Mouse (Mus musculus) hindbrain, embryonic 14.5 days (tissue): Measurements from ENCODE around the gene Olfr424. TPM values are rescaled to one million over a fixed set of nuclear protein-coding genes. Genes with fewer than 3 reads are reported as not detected.
A peak's percentile ranks its signal among the peaks of the same experiment; 100 is the strongest.

Experiments
- ATAC-seq: fragments of 200-750 bp; cut with Nextera tagmentation; 2 replicates; pipeline ENCODE4 v1.8.0; 2017; ENCODE audit warnings: moderate number of reproducible peaks, mild to moderate bottlenecking, moderate TSS enrichment, moderate library complexity; ENCODE audit not compliant: low FRiP score
- DNase-seq: peaks from one replicate; pipeline ENCODE4 v3.0.0-alpha.2; 2015; ENCODE audit warnings: low spot score
- H3K27ac ChIP-seq: fragments of 300-500 bp; sonication (generic); 2 replicates; pipeline ENCODE4 v1.5.1; 2014; ENCODE audit warnings: mild to moderate bottlenecking, moderate library complexity
- H3K27me3 ChIP-seq: fragments of 300-500 bp; sonication (generic); 2 replicates; pipeline ENCODE4 v1.6.1; 2014; ENCODE audit warnings: mild to moderate bottlenecking, low read length, mixed read lengths; ENCODE audit not compliant: control insufficient read depth, insufficient read depth
- H3K36me3 ChIP-seq: fragments of 300-500 bp; sonication (generic); replicated peaks from 2 replicates; pipeline ENCODE4 v1.6.1; 2014; ENCODE audit not compliant: control insufficient read depth, insufficient read depth
- H3K4me1 ChIP-seq: fragments of 300-500 bp; sonication (generic); replicated peaks from 2 replicates; pipeline ENCODE4 v1.6.1; 2014; ENCODE audit warnings: antibody characterized with exemption, low read length, mixed read lengths; ENCODE audit not compliant: control insufficient read depth, insufficient read depth
- H3K4me2 ChIP-seq: fragments of 300-500 bp; sonication (generic); replicated peaks from 2 replicates; pipeline ENCODE4 v1.6.1; 2014; ENCODE audit warnings: mild to moderate bottlenecking, moderate library complexity
- H3K4me3 ChIP-seq: fragments of 300-500 bp; sonication (generic); replicated peaks from 2 replicates; pipeline ENCODE4 v1.5.1; 2014; ENCODE audit warnings: mild to moderate bottlenecking, low read length
- H3K9ac ChIP-seq: fragments of 300-500 bp; sonication (generic); 2 replicates; pipeline ENCODE4 v1.6.1; 2014
- H3K9me3 ChIP-seq: fragments of 300-500 bp; sonication (generic); 2 replicates; pipeline ENCODE4 v1.6.1; 2016; ENCODE audit warnings: low read length; ENCODE audit not compliant: control insufficient read depth
- WGBS: fragments of 180-500 bp; shearing (Covaris S2); extraction: QIAGEN DNeasy Blood & Tissue Kit; methylation state at CpG from one replicate; pipeline ENCODE4 v1.1.7; 2014; 5-methylcytosine and 5-hydroxymethylcytosine counted together
- polyA plus RNA-seq: library from polyadenylated mRNA; unstranded; fragments of >200 nt; fragmentation: Nextera tagmentation; extraction: Ambion mirVana; gene quantifications from 2 replicates; pipeline ENCODE4 v1.2.1, GENCODE M21; 2014

Gene Olfr424
- not detected in 2 replicates for polyA plus RNA-seq

DNA sequence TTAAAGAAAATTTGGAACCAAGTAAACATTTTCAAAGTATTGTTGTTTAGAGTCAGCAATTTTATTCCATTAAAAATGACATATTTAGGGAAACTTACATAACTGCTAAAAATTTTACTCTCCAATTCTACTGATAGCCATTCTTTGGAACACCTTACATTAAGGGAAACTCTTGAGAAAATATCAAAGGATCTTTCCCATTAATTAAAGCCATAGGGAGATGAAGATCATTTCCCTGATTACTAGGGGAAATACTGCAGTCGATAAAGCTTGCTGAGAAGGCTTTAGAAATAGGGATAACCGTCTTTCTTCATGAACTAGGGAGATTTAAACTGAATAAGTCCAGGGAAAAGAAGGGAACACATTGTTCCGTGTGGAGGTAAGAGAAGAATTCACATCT is at the start of gene Olfr424:
Gene Olfr424 (plus strand): TSS at position 301 of the 400 bp plus-strand sequence.
- no peak for ATAC-seq
- Histone ChIP-seq H3K4me3 (no peak within 1 kb of the TSS), H3K9me3 (no peaks in the 10 kb centered on the region), H3K27me3 (no peaks in the 10 kb centered on the region), H3K36me3 (no peaks in the 10 kb centered on the region), H3K27ac (no peak within 1 kb of the TSS), H3K4me1 (no peaks in the 10 kb centered on the region), H3K9ac (no peak within 1 kb of the TSS), H3K4me2 (no peak within 1 kb of the TSS)
- WGBS, result 83% methylated on average over 3 of the region's 3 CpGs
- no peak for DNase-seq

DNA sequence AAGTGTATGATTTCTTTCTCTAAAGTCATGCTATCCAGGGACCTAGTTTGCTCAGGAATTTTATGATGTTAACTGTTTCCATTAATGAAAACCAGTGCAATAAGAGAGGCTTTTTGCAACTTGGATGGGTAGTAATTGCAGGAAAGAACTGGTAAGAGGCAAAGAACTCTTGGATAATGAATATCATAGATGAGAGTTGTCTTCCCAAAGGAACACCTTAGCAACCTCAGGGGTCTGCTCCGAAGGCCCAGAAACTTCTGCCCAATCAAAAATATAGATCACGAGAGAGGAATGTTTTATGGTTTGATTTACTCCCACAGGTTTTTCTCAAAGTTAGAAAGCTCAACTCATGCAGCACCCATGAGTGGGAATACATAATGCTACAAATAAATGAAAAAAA is 47.3 kb upstream of the Olfr424 start, which contains the start of gene Olfr429:
Gene Olfr429 (plus strand): TSS at position 301 of the 400 bp plus-strand sequence.
- H3K36me3 ChIP-seq, result no peaks in the 10 kb centered on the region
- H3K9ac ChIP-seq, result no peak within 1 kb of the TSS
- H3K4me3 ChIP-seq, result no peak within 1 kb of the TSS
- ATAC-seq (no peak), DNase-seq (no peak)
- H3K4me1 ChIP-seq, result no peaks in the 10 kb centered on the region
- WGBS, result 90% methylated on average over 2 of the region's 2 CpGs
- H3K27me3 ChIP-seq, result no peaks in the 10 kb centered on the region
- H3K4me2 ChIP-seq, result no peak within 1 kb of the TSS
- H3K27ac ChIP-seq, result no peak within 1 kb of the TSS
- H3K9me3 ChIP-seq, result no peaks in the 10 kb centered on the region

DNA sequence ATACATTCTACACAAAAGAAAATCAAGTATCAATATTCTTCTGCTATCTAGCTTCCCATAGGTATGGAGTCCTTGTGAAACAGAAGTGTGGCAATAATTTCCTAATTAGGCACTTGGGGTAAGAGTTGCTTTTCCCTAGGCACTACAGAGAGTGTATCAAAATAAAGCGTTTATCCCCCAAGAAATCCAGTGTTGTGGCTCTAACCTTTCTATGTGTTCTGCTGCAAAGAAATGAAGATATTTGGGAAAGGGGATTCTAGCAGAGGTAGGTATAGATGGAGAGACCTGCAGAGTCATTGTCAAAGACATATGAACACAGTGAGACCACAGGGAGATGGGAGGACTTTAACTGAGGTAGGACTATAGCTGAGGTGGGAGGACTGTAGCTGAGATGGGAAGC is 34.7 kb upstream of the Olfr424 start, which contains the start of gene Olfr427:
Gene Olfr427 (plus strand): TSS at position 301 of the 400 bp plus-strand sequence.
- WGBS, result 100% methylated on average over 1 of the region's 1 CpGs
- Histone ChIP-seq H3K9ac (no peak within 1 kb of the TSS), H3K27ac (no peak within 1 kb of the TSS), H3K4me3 (no peak within 1 kb of the TSS), H3K27me3 (no peaks in the 10 kb centered on the region), H3K4me1 (no peaks in the 10 kb centered on the region), H3K4me2 (no peak within 1 kb of the TSS), H3K9me3 (no peaks in the 10 kb centered on the region), H3K36me3 (no peaks in the 10 kb centered on the region)
- DNase-seq (no peak), ATAC-seq (no peak)

DNA sequence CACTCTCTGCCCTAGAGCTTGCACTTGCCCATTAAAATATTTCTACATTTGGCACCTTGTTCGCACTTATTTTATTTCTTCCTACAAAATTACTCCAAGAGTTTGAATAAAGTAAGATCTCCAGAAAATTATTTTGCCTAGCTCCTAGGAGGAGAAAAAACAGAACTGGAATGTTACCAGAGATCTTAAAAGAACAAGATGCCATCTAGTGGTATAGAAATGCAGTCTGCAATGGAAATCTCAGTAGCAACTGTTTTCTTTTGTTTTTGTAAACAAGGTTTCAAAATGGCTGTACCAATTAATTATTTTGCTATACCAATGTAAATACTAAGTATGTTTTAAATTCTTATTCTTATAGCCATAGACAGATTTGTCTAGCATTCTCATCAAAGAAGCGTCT is 27.6 kb upstream of the Olfr424 start:
- H3K4me2 ChIP-seq, result no peak overlapping the region
- H3K36me3 ChIP-seq, result no peaks in the 10 kb centered on the region
- ATAC-seq (no peak), DNase-seq (peak; percentile 59)
- H3K4me3 ChIP-seq, result no peak overlapping the region
- 58% methylated on average over 2 of the region's 2 CpGs for WGBS
- no peak overlapping the region for H3K9ac ChIP-seq
- no peaks in the 10 kb centered on the region for H3K4me1 ChIP-seq
- no peaks in the 10 kb centered on the region for H3K9me3 ChIP-seq
- no peaks in the 10 kb centered on the region for H3K27me3 ChIP-seq
- H3K27ac ChIP-seq, result no peak overlapping the region

DNA sequence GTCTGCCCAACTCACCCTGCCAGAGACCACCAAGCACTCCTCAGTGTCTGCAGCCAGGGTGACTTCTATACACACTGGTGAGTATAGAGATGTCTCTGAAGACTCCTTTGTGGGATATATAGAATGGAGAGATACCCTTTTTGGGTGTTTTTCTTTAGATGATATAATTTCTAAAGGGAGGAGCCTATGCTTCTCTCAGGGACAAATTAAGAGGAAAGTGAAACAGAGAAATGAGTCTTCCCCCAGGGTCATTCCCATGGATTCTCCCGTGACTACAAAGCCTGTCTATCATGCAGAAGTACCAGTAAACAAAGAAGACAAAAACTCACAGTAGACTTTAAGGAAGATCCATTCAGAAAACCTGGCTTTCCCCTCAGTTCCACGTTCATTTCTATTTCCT is 10.3 kb upstream of the Olfr424 start, which contains the start of gene Olfr231:
Gene Olfr231 (minus strand): TSS at position 101 of the 400 bp plus-strand sequence.
- H3K9me3 ChIP-seq, result no peaks in the 10 kb centered on the region
- DNase-seq (no peak), ATAC-seq (no peak)
- 44% methylated on average over 2 of the region's 2 CpGs for WGBS
- no peaks in the 10 kb centered on the region for H3K4me1 ChIP-seq
- no peak within 1 kb of the TSS for H3K9ac ChIP-seq
- no peak within 1 kb of the TSS for H3K27ac ChIP-seq
- no peaks in the 10 kb centered on the region for H3K27me3 ChIP-seq
- no peak within 1 kb of the TSS for H3K4me3 ChIP-seq
- H3K36me3 ChIP-seq, result no peaks in the 10 kb centered on the region
- no peak within 1 kb of the TSS for H3K4me2 ChIP-seq

DNA sequence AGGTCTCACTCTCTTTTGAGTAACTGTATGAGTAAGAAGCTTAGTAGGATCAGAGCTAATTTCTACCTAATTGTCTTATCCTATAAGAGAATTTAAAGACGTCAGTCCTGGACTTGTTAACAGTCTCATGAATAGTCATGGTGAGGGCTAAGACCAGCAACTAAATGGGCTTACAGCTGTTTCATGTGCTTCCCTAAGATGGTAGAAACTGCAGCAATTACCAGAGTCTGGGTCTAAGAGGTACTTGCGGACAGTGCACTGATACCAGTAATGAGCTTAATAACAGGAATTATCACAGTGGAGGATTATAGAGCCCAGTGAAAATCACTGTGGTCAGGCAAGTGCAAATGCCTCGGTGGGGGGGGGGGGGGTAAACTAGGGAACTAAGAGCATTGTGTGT is 682 bp downstream of the Olfr424 start:
- Histone ChIP-seq H3K4me2 (no peak overlapping the region), H3K9ac (no peak overlapping the region), H3K4me1 (no peaks in the 10 kb centered on the region), H3K36me3 (no peaks in the 10 kb centered on the region), H3K4me3 (no peak overlapping the region), H3K27me3 (no peaks in the 10 kb centered on the region), H3K9me3 (no peaks in the 10 kb centered on the region), H3K27ac (no peak overlapping the region)
- DNase-seq, result no peak
- 76% methylated on average over 3 of the region's 3 CpGs for WGBS
- no peak for ATAC-seq

DNA sequence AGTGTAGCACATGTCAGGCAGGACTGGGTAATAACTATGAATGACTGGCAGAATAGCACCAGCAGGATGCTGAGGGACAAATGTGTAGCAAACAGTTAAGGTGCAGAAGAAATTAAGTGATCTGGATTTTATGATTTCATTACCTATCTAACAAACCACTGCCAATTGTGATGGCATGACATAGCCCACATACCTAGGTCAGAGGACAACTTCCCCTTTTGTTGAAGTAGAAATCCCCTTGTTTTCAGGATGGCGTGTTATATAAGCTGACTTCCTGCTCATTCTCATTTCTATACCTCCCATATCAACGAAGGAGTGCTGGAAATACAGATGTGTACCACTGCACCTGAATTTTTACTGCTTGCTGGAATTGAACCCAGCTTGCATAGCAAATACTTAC is 10.1 kb downstream of the Olfr424 start:
- 79% methylated on average over 2 of the region's 2 CpGs for WGBS
- H3K4me3 ChIP-seq, result no peak overlapping the region
- no peaks in the 10 kb centered on the region for H3K36me3 ChIP-seq
- no peak overlapping the region for H3K9ac ChIP-seq
- H3K9me3 ChIP-seq, result no peaks in the 10 kb centered on the region
- H3K4me1 ChIP-seq, result no peaks in the 10 kb centered on the region
- no peak overlapping the region for H3K27ac ChIP-seq
- DNase-seq, result no peak
- ATAC-seq, result no peak
- H3K27me3 ChIP-seq, result no peaks in the 10 kb centered on the region
- no peak overlapping the region for H3K4me2 ChIP-seq

DNA sequence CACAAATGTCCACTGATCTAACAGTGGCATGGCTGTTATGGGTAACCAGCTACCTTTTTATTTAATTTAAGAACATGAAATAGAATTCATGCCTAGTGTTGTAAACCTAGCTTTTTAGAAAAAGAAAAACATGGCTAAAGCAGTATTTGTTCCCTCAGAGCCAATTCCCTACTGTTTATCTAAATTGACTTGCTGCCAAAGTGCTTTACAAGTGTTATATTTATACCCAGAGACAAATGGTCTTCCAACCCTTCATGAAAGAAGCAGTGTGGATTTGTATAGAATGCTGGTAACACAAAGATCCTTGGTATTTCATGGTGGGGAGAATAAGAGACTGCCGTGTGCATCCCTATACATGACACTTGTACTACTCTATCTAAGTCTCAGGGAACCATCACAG is 15.4 kb downstream of the Olfr424 start:
- Histone ChIP-seq H3K4me2 (no peak overlapping the region), H3K27me3 (no peaks in the 10 kb centered on the region), H3K9me3 (no peaks in the 10 kb centered on the region), H3K4me1 (no peaks in the 10 kb centered on the region), H3K27ac (no peak overlapping the region), H3K9ac (no peak overlapping the region), H3K36me3 (no peaks in the 10 kb centered on the region), H3K4me3 (no peak overlapping the region)
- DNase-seq (no peak), ATAC-seq (no peak)
- 83% methylated on average over 1 of the region's 1 CpGs for WGBS

DNA sequence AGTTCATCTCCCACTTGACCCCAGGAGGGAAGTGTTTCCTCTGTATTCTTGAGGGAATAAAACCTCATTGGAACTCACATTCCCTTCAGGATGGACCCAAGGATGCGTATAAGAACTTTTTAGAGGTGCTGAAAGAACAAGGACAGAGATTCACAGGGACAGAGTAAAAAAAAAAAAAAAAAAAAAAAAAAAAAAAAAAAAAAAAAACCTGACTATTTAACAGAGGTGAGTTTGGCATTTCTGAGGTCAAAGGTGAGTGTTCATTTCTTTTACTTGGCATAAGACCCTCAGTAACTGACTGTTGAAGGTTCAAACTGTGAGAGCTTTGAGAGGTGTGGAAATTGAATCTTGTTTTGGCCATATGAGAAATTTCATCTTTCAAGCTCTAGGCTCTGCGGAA is 18.0 kb downstream of the Olfr424 start:
- Histone ChIP-seq H3K4me1 (no peaks in the 10 kb centered on the region), H3K9me3 (no peaks in the 10 kb centered on the region), H3K36me3 (no peaks in the 10 kb centered on the region), H3K27me3 (no peaks in the 10 kb centered on the region), H3K4me3 (no peak overlapping the region), H3K27ac (no peak overlapping the region), H3K9ac (no peak overlapping the region), H3K4me2 (no peak overlapping the region)
- 80% methylated on average over 2 of the region's 2 CpGs for WGBS
- DNase-seq, result no peak
- no peak for ATAC-seq

DNA sequence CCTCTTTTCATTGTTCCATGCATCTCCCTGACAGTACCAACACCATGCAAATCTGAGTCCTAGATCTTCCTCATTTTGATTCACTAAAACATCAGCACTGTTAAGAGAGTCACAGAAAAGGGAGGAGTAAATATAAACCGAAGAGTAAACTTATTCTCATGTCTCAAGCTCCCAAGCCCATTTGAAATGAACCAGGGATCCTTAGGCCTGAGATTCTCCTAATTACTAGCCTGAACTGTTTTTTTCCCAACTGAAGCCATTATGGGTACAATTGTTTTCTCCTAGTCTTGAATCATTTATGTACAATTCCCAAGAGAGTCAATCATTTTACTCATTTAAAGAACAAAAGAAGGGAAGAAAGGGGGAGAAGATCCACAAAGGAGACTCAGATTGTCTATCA is 24.0 kb downstream of the Olfr424 start, which contains the start of gene Olfr420:
Gene Olfr420 (plus strand): TSS at position 301 of the 400 bp plus-strand sequence.
- 88% methylated on average over 1 of the region's 1 CpGs for WGBS
- no peaks in the 10 kb centered on the region for H3K9me3 ChIP-seq
- no peak for DNase-seq
- no peak within 1 kb of the TSS for H3K4me3 ChIP-seq
- no peaks in the 10 kb centered on the region for H3K4me1 ChIP-seq
- H3K36me3 ChIP-seq, result no peaks in the 10 kb centered on the region
- no peaks in the 10 kb centered on the region for H3K27me3 ChIP-seq
- H3K27ac ChIP-seq, result no peak within 1 kb of the TSS
- ATAC-seq, result no peak
- H3K9ac ChIP-seq, result no peak within 1 kb of the TSS
- H3K4me2 ChIP-seq, result no peak within 1 kb of the TSS
